Mouse (Mus musculus) layer of hippocampus, adult 2 months (tissue): ENCODE measurements around the gene Dhrs1. TPM values are rescaled to one million over a fixed set of nuclear protein-coding genes. Genes with fewer than 3 reads are reported as not detected.

Source experiments
- DNase-seq, 2 experiments: peaks; one replicate each; pipeline ENCODE4 v3.0.0; 2022; ENCODE audit warnings: low spot score in 2 of 2
- H3K27ac ChIP-seq: fragments of 200-600 bp; 2 replicates; pipeline ENCODE4 v1.8.1; 2022
- H3K4me3 ChIP-seq: fragments of 200-600 bp; 2 replicates; pipeline ENCODE4 v1.8.1; 2022; ENCODE audit warnings: mild to moderate bottlenecking
- CTCF ChIP-seq: fragments of 200-600 bp; conservative IDR thresholded peaks from 2 replicates; pipeline ENCODE4 v1.8.1; 2022; ENCODE audit warnings: antibody characterized with exemption, mild to moderate bottlenecking, moderate library complexity
- total RNA-seq, 2 experiments: library from RNA; stranded (reverse); gene quantifications; 2 replicates each; pipeline ENCODE4 v1.2.3; 2021

Gene Dhrs1
- total RNA-seq, 2 experiments from 2014 or later: 82.4 to 91.1 TPM

- no peak for DNase-seq
- no peak for TF ChIP-seq CTCF
- Histone ChIP-seq H3K27ac (no peak overlapping the region), H3K4me3 (no peak overlapping the region)
Measured at GRCm38 (mm10) chr14:55707397-55707796, 38.1 kb downstream of the Dhrs1 start.

- no peak for TF ChIP-seq CTCF
Measured at GRCm38 (mm10) chr14:55706051-55706600, 39.4 kb downstream of the Dhrs1 start.

GRCm38 (mm10) chr14:55702761-55703160, 42.7 kb downstream of the Dhrs1 start:
- Histone ChIP-seq H3K27ac (no peak overlapping the region), H3K4me3 (no peak overlapping the region)
- DNase-seq: no peak
- no peak for TF ChIP-seq CTCF

More at GRCm38 (mm10) chr14:55706051-55706600, 39.4 kb downstream of the Dhrs1 start:
- no peak for DNase-seq
- no peak overlapping the region for H3K4me3 ChIP-seq
- H3K27ac ChIP-seq: no peak overlapping the region

- Histone ChIP-seq H3K27ac (no peak overlapping the region), H3K4me3 (no peak overlapping the region)
- no peak for TF ChIP-seq CTCF
- DNase-seq: no peak
Measured at GRCm38 (mm10) chr14:55701131-55701530, 44.4 kb downstream of the Dhrs1 start.

GRCm38 (mm10) chr14:55697226-55697625, 48.3 kb downstream of the Dhrs1 start:
- TF ChIP-seq CTCF: no peak
- no peak overlapping the region for H3K27ac ChIP-seq
- DNase-seq: no peak
- no peak overlapping the region for H3K4me3 ChIP-seq

GRCm38 (mm10) chr14:55689433-55689832, 56.1 kb downstream of the Dhrs1 start:
- Histone ChIP-seq H3K27ac (no peak overlapping the region), H3K4me3 (no peak overlapping the region)
- no peak for DNase-seq
- TF ChIP-seq CTCF: no peak

Other genes with a start within 250 kb of the Dhrs1 start
- 100 to 1,000 TPM; 723 to 730 TPM for gene Cpne6, start 235.2 kb downstream of the Dhrs1 start, total RNA-seq
- gene Nrl, start 220.7 kb downstream of the Dhrs1 start, total RNA-seq: 1 to 10 TPM; 2.2 to 3.6 TPM
- gene Pck2, start 205.4 kb downstream of the Dhrs1 start, total RNA-seq: 10 to 100 TPM; 45.0 to 47.6 TPM
- 10 to 100 TPM; 84.2 to 87.6 TPM for gene Dcaf11, start 185.7 kb downstream of the Dhrs1 start, total RNA-seq
- under 1 TPM in 1 of 2 experiments, not detected in 1; 0.92 TPM for gene A730061H03Rik, start 185.3 kb downstream of the Dhrs1 start, total RNA-seq
- gene Fitm1, start 170.1 kb downstream of the Dhrs1 start, total RNA-seq: not detected
- gene Psme1, start 167.6 kb downstream of the Dhrs1 start, total RNA-seq: 10 to 100 TPM; 55.5 to 61.2 TPM
- gene Emc9, start 160.4 kb downstream of the Dhrs1 start, total RNA-seq: 10 to 100 TPM; 43.5 to 49.7 TPM
- gene Psme2, start 154.6 kb downstream of the Dhrs1 start, total RNA-seq: 10 to 100 TPM; 45.2 to 60.4 TPM
- 10 to 100 TPM; 46.3 to 47.0 TPM for gene Rnf31, start 154.0 kb downstream of the Dhrs1 start, total RNA-seq
- gene Irf9, start 142.1 kb downstream of the Dhrs1 start, total RNA-seq: 10 to 100 TPM; 11.6 to 12.1 TPM
- gene Rec8, start 127.7 kb downstream of the Dhrs1 start, total RNA-seq: 1 to 10 TPM; 1.9 to 2.5 TPM
- gene Ipo4, start 109.7 kb downstream of the Dhrs1 start, total RNA-seq: 100 to 1,000 TPM; 139 to 142 TPM
- gene Gm49378, start 107.8 kb downstream of the Dhrs1 start, total RNA-seq: 1 to 10 TPM; 2.6 to 6.5 TPM
- 10 to 100 TPM; 40.4 to 45.8 TPM for gene Tm9sf1, start 101.9 kb downstream of the Dhrs1 start, total RNA-seq
- 1 to 10 TPM in 1 of 2 experiments, under 1 TPM in 1; 0.96 to 1.6 TPM for gene Tssk4, start 95.5 kb downstream of the Dhrs1 start, total RNA-seq
- gene Mdp1, start 85.2 kb downstream of the Dhrs1 start, total RNA-seq: 10 to 100 TPM; 51.2 to 55.4 TPM
- gene Gmpr2, start 73.7 kb downstream of the Dhrs1 start, total RNA-seq: 10 to 100 TPM; 26.0 to 26.1 TPM
- gene Nedd8, start 73.6 kb downstream of the Dhrs1 start, total RNA-seq: 100 to 1,000 TPM; 301 to 309 TPM
- gene Tinf2, start 63.9 kb downstream of the Dhrs1 start, total RNA-seq: 10 to 100 TPM; 15.2 to 16.2 TPM
- not detected for gene Tgm1, start 31.8 kb downstream of the Dhrs1 start, total RNA-seq
- 10 to 100 TPM; 44.9 to 49.5 TPM for gene Rabggta, start 23.4 kb downstream of the Dhrs1 start, total RNA-seq
- gene Nop9, start within 50 bp of the Dhrs1 start, total RNA-seq: 10 to 100 TPM; 11.8 to 13.1 TPM
- 1 to 10 TPM; 1.4 to 1.6 TPM for gene Cideb, start 12.8 kb upstream of the Dhrs1 start, total RNA-seq
- under 1 TPM in 1 of 2 experiments, not detected in 1; 0.22 TPM for gene Ltb4r2, start 15.7 kb upstream of the Dhrs1 start, total RNA-seq
- gene Ltb4r1, start 20.3 kb upstream of the Dhrs1 start, total RNA-seq: not detected
- gene Adcy4, start 38.4 kb upstream of the Dhrs1 start, total RNA-seq: 1 to 10 TPM; 4.4 to 5.6 TPM
- gene Ripk3, start 43.2 kb upstream of the Dhrs1 start, total RNA-seq: 1 to 10 TPM; 1.2 to 2.9 TPM
- gene Nfatc4, start 77.5 kb upstream of the Dhrs1 start, total RNA-seq: 1 to 10 TPM; 2.6 TPM
- 1 to 10 TPM; 7.9 to 8.9 TPM for gene Nynrin, start 108.3 kb upstream of the Dhrs1 start, total RNA-seq
- under 1 TPM; 0.32 to 0.54 TPM for gene Cbln3, start 138.7 kb upstream of the Dhrs1 start, total RNA-seq
- 10 to 100 TPM; 13.2 to 14.7 TPM for gene Khnyn, start 139.3 kb upstream of the Dhrs1 start, total RNA-seq
- gene Sdr39u1, start 154.6 kb upstream of the Dhrs1 start, total RNA-seq: 10 to 100 TPM; 63.5 to 78.7 TPM
- gene Cma1, start 199.0 kb upstream of the Dhrs1 start, total RNA-seq: under 1 TPM in 1 of 2 experiments, not detected in 1; 0.69 TPM
- gene Cma2, start 205.3 kb upstream of the Dhrs1 start, total RNA-seq: not detected